Mouse (Mus musculus) limb, embryonic 12.5 days (tissue): Measurements from ENCODE around the gene St7l. TPM values are rescaled to one million over a fixed set of nuclear protein-coding genes. Genes with fewer than 3 reads are reported as not detected.

Experiments
- ATAC-seq: fragments of 200-750 bp; cut with Nextera tagmentation; 2 replicates; pipeline ENCODE4 v1.8.0; 2017; ENCODE audit warnings: low read depth, moderate TSS enrichment; ENCODE audit not compliant: insufficient number of reproducible peaks, insufficient read depth, low FRiP score, low TSS enrichment
- H3K27ac ChIP-seq: fragments of 300-500 bp; sonication (generic); 2 replicates; pipeline ENCODE4 v1.5.1; 2016; ENCODE audit warnings: mild to moderate bottlenecking, moderate library complexity
- H3K27me3 ChIP-seq: fragments of 300-500 bp; sonication (generic); 2 replicates; pipeline ENCODE4 v1.6.1; 2016; ENCODE audit warnings: mild to moderate bottlenecking, moderate library complexity
- H3K36me3 ChIP-seq: fragments of 300-500 bp; sonication (generic); 2 replicates; pipeline ENCODE4 v1.6.1; 2016; ENCODE audit warnings: mild to moderate bottlenecking, moderate library complexity
- H3K4me1 ChIP-seq: fragments of 300-500 bp; sonication (generic); replicated peaks from 2 replicates; pipeline ENCODE4 v1.6.1; 2016
- H3K4me2 ChIP-seq: fragments of 300-500 bp; sonication (generic); 2 replicates; pipeline ENCODE4 v1.6.1; 2016; ENCODE audit warnings: mild to moderate bottlenecking, moderate library complexity
- H3K4me3 ChIP-seq: fragments of 300-500 bp; sonication (generic); replicated peaks from 2 replicates; pipeline ENCODE4 v1.5.1; 2016; ENCODE audit warnings: mild to moderate bottlenecking
- H3K9ac ChIP-seq: fragments of 300-500 bp; sonication (generic); replicated peaks from 2 replicates; pipeline ENCODE4 v1.6.1; 2016; ENCODE audit warnings: mild to moderate bottlenecking, moderate library complexity
- H3K9me3 ChIP-seq: fragments of 300-500 bp; sonication (generic); 2 replicates; pipeline ENCODE4 v1.6.1; 2016; ENCODE audit warnings: mild to moderate bottlenecking, moderate library complexity
- WGBS: fragments of 180-500 bp; shearing (Covaris S2); methylation state at CpG from one replicate; pipeline ENCODE4 v1.1.7; 2016; 5-methylcytosine and 5-hydroxymethylcytosine counted together
- polyA plus RNA-seq: library from polyadenylated mRNA; unstranded; fragments of >200 nt; fragmentation: Nextera tagmentation; extraction: Ambion mirVana; gene quantifications from 2 replicates; pipeline ENCODE4 v1.2.1, GENCODE M21; 2016

St7l gene
- polyA plus RNA-seq, 1 experiment from 2014 or later, result 37.2 TPM

GRCm38 (mm10) chr3:104952891-104953670 lies 89.3 kb downstream of the St7l start:
- Histone ChIP-seq H3K27ac (no peak overlapping the region), H3K9me3 (no peaks in the 10 kb centered on the region), H3K9ac (no peak overlapping the region), H3K4me1 (no peaks in the 10 kb centered on the region), H3K27me3 (peaks cover 3% of the 10 kb centered on the region; the same call in 1 of the 2 replicates), H3K36me3 (peaks cover 47% of the 10 kb centered on the region), H3K4me2 (no peak overlapping the region), H3K4me3 (no peak overlapping the region)
- ATAC-seq, result no peak
- WGBS, result 95% methylated on average over 23 of the region's 23 CpGs

GRCm38 (mm10) chr3:104954137-104954536 lies 90.3 kb downstream of the St7l start:
- H3K4me2 ChIP-seq, result no peak overlapping the region
- no peak overlapping the region for H3K9ac ChIP-seq
- WGBS, result 86% methylated on average over 3 of the region's 3 CpGs
- no peaks in the 10 kb centered on the region for H3K9me3 ChIP-seq
- no peak overlapping the region for H3K27ac ChIP-seq
- H3K4me3 ChIP-seq, result no peak overlapping the region
- peaks cover 13% of the 10 kb centered on the region for H3K27me3 ChIP-seq
- peaks cover 42% of the 10 kb centered on the region for H3K36me3 ChIP-seq
- H3K4me1 ChIP-seq, result no peaks in the 10 kb centered on the region
- ATAC-seq, result no peak

GRCm38 (mm10) chr3:104954551-104954950 lies 90.7 kb downstream of the St7l start:
- Histone ChIP-seq H3K4me1 (no peaks in the 10 kb centered on the region; the same call in 1 of the 2 replicates), H3K9me3 (no peaks in the 10 kb centered on the region), H3K9ac (no peak overlapping the region), H3K27me3 (peaks cover 18% of the 10 kb centered on the region), H3K4me2 (no peak overlapping the region), H3K4me3 (no peak overlapping the region), H3K27ac (no peak overlapping the region), H3K36me3 (peaks cover 42% of the 10 kb centered on the region)
- 98% methylated on average over 15 of the region's 15 CpGs for WGBS
- no peak for ATAC-seq

GRCm38 (mm10) chr3:104956131-104956581 lies 92.4 kb downstream of the St7l start:
- H3K4me2 ChIP-seq, result no peak overlapping the region
- no peak overlapping the region for H3K4me3 ChIP-seq
- ATAC-seq, result no peak
- H3K27ac ChIP-seq, result no peak overlapping the region
- 84% methylated on average over 6 of the region's 6 CpGs for WGBS
- no peak overlapping the region for H3K9ac ChIP-seq
- peaks cover 8% of the 10 kb centered on the region for H3K4me1 ChIP-seq
- H3K36me3 ChIP-seq, result peaks cover 33% of the 10 kb centered on the region
- H3K27me3 ChIP-seq, result peaks cover 34% of the 10 kb centered on the region
- H3K9me3 ChIP-seq, result no peaks in the 10 kb centered on the region

GRCm38 (mm10) chr3:104960026-104961000 lies 96.5 kb downstream of the St7l start:
- Histone ChIP-seq H3K4me2 (peak overlapping the region; percentile 79), H3K4me1 (peaks cover 39% of the 10 kb centered on the region), H3K9me3 (no peaks in the 10 kb centered on the region), H3K36me3 (peaks cover under 1% of the 10 kb centered on the region; the same call in 1 of the 2 replicates), H3K4me3 (peak overlapping the region; percentile 57), H3K27me3 (peaks cover 68% of the 10 kb centered on the region), H3K9ac (no peak overlapping the region), H3K27ac (no peak overlapping the region)
- ATAC-seq, result no peak
- 11% methylated on average over 19 of the region's 19 CpGs for WGBS

- Histone ChIP-seq H3K4me2 (peak within 1 kb of the TSS; percentile 79), H3K27me3 (peaks cover 68% of the 10 kb centered on the region), H3K4me1 (peaks cover 44% of the 10 kb centered on the region), H3K36me3 (no peaks in the 10 kb centered on the region; the same call in 1 of the 2 replicates), H3K27ac (no peak within 1 kb of the TSS), H3K4me3 (peak within 1 kb of the TSS; percentile 57), H3K9me3 (no peaks in the 10 kb centered on the region), H3K9ac (peak within 1 kb of the TSS; percentile 56)
- 1% methylated on average over 69 of the region's 87 CpGs for WGBS
- ATAC-seq, result peak; percentile 34; the same call in 1 of the 2 replicates
Measured at GRCm38 (mm10) chr3:104961066-104962059, 97.6 kb downstream of the St7l start, which contains the start of gene Wnt2b. Gene Wnt2b, minus strand, starts transcription at chr3:104961921.

GRCm38 (mm10) chr3:104962141-104962611 lies 98.4 kb downstream of the St7l start:
- peak; percentile 32; the same call in 1 of the 2 replicates for ATAC-seq
- under 1% methylated on average over 31 of the region's 31 CpGs for WGBS
- Histone ChIP-seq H3K4me2 (peak overlapping the region; percentile 79), H3K27ac (no peak overlapping the region), H3K36me3 (no peaks in the 10 kb centered on the region), H3K9me3 (no peaks in the 10 kb centered on the region), H3K27me3 (peaks cover 68% of the 10 kb centered on the region), H3K9ac (peak overlapping the region; percentile 56; the same call in 1 of the 2 replicates), H3K4me3 (peak overlapping the region; percentile 57), H3K4me1 (peaks cover 44% of the 10 kb centered on the region)

GRCm38 (mm10) chr3:104962866-104963265 lies 99.1 kb downstream of the St7l start:
- 3% methylated on average over 4 of the region's 5 CpGs for WGBS

GRCm38 (mm10) chr3:104963331-104964276 lies 99.8 kb downstream of the St7l start:
- H3K9ac ChIP-seq, result no peak overlapping the region
- H3K9me3 ChIP-seq, result no peaks in the 10 kb centered on the region
- H3K4me3 ChIP-seq, result no peak overlapping the region
- no peaks in the 10 kb centered on the region for H3K36me3 ChIP-seq
- peaks cover 49% of the 10 kb centered on the region for H3K4me1 ChIP-seq
- peak overlapping the region; percentile 21; the same call in 1 of the 2 replicates for H3K4me2 ChIP-seq
- H3K27me3 ChIP-seq, result peaks cover 60% of the 10 kb centered on the region
- ATAC-seq, result no peak
- H3K27ac ChIP-seq, result no peak overlapping the region
- 22% methylated on average over 13 of the region's 13 CpGs for WGBS

More at GRCm38 (mm10) chr3:104962866-104963265, 99.1 kb downstream of the St7l start:
- Histone ChIP-seq H3K9me3 (no peaks in the 10 kb centered on the region), H3K9ac (no peak overlapping the region), H3K4me1 (peaks cover 44% of the 10 kb centered on the region), H3K4me2 (peak overlapping the region; percentile 79; the same call in 1 of the 2 replicates), H3K27ac (no peak overlapping the region), H3K36me3 (no peaks in the 10 kb centered on the region), H3K4me3 (no peak overlapping the region), H3K27me3 (peaks cover 68% of the 10 kb centered on the region)
- ATAC-seq, result no peak
